Mouse (Mus musculus) kidney, adult 9 months (tissue): ENCODE data around the gene Arpp21.
"Not testable (repeated sequence)": the region's sequence is repeated elsewhere in the genome, so short reads cannot be mapped to it uniquely, and the experiment has no call there.

Experiments
- DNase-seq: peaks from one replicate; pipeline ENCODE4 v3.0.0; 2022

The Arpp21 gene

DNA sequence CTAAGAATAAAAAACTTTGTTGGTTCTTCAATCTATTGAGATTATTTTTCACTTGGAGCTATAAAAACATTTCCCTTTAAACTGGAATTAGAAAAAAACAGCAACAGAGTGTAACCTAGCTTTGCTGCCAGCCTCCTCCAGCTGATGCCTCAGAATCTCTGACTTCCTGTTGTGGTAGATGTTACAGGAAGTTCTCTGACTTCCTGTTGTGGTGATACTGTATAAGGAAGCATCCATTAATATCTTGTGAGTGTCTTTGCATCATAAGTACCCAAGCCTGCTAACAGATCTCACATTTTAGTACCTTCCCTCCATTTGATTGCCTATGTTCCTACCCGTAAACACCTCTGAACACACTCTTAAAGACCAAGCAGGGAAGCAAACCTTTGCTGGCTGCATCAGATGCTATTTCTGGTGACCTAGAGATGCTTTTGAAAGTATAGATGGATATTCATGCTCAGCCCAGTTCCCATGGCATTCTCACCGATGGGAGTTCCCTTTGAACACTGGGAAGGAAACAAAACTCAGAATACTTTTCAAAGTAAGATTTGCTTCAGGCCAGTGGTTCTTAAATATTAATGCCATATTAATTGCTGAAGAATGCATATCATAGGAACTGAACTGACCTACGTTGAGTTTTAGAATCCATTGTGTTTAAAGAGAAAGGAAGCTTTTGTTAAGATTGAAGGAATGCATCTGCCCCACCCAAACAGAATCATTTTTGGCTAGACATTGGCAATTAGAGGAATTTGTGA, 134.7 kb downstream of the Arpp21 start:
- no peak for DNase-seq

DNA sequence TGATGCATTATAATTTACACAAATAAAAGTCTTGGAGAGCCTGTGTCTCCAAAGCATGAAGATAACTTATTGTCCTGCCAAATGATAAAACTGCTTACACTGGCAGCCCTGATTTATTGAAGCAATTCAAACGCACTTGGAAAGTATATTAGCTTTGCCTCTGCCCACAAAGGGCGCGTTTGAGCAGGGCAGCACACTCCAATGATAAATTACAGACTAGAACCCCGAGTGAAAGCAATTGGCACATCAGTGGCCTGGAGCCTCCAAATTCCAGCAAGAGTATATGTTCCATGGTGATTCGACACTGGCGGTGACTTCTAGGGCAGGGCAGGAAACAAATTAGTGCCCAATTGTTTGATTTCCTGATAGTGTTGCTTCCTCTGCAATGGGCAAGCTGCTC, 137.5 kb downstream of the Arpp21 start:
- DNase-seq, result no peak

- DNase-seq, result no peak
Observed at GRCm38 (mm10) chr9:112095708-112096107, 140.0 kb downstream of the Arpp21 start.

DNA sequence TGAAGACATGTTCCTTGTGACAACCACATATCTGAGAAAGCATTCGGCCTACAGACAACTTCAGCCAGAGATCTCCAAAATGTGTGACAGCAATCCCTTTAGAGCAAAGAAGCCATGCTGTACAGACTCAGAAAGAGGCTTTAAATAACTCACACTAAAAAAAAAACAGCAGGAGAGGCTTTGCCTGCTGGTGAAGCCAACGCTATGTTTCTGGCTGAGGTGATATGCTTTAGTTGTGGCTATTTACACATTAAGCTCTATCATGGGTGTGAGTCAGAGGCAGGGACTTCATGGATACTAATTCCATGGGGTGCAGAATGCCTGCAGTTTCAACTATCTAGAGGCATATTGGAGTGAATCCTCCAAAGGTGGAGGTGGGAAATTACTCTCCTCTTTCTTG, 140.5 kb downstream of the Arpp21 start:
- DNase-seq, result no peak

DNA sequence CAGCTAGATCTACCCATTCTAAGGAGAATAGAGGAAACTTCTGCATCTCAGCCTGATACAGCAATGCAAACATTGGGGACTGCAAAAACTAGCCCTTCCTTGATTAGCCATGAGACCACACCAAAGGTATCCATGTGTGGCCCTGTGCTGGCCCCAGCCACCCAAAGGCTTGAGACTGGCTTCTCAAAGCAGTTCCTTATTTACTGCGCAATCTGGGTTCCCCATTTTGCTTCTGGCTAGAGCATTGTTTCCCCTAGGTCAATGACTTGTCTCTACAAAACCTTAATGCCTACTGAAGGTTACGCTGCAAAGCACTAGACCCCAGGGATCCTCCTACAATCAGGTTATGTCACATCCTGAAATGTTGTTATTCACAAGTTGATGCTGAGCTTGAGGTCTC, 156.8 kb downstream of the Arpp21 start:
- no peak for DNase-seq

DNA sequence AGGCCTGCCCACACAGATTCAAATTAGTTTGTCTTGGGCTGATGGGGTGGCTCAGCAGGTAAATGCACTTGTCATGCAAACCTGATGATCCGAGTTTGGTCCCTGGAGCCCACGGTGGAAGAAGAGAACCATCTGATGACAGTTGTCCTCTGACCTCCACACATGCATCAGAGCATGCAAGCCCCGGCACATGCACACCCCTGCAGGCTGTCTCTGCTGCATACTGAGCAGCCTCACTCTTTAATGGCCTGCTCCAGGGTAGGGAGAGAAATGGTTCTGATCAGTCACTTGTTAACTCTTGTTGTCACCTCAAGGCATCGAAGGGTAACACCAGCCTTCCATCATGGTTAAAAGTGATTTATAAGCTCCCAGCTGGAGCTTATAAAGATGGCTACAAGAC, 157.3 kb downstream of the Arpp21 start:
- DNase-seq, result no peak

DNA sequence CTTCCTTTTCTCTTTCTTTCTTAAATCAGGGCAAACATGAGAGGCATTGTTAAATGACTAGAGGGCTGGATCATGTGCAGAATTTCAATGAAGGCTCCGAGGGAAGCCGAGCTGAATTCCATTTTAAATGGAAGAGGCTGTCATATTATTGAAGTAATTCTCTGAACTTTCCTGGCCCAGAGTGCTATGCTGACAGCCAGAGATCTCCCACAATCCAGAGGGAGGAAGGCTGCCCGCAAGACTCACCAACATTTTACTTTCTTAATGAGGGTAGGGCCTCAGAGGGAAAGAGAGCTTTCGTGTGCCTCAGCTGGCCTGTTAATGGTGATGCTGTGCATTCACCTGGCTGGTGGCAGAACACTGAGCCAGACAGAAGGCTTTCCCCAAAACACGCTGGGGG, 160.5 kb downstream of the Arpp21 start:
- DNase-seq, result no peak

GRCm38 (mm10) chr9:112074872-112075271, 160.9 kb downstream of the Arpp21 start:
- no peak for DNase-seq

GRCm38 (mm10) chr9:112071368-112071767, 164.4 kb downstream of the Arpp21 start:
- no peak for DNase-seq

DNA sequence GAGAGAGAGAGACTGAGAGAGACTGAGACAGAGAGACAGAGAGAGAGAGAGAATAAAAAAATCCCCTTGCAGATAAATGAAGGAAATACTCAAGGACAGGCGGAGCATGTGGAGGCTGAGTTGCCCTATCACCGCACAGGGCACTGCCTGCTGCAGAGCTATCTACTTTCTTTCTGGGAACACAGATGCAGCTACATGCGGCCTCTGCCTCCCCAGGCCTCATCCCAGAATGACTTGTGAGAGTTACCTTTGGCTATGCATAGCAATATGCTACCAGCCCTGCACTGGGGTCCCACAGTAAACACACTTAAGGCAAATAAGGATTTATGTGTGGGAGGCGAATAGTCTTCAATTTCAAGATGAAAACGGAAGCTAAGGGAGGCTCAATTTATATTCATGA, 164.8 kb downstream of the Arpp21 start:
- DNase-seq, result no peak

GRCm38 (mm10) chr9:112068250-112068649, 167.5 kb downstream of the Arpp21 start:
- DNase-seq, result no peak

GRCm38 (mm10) chr9:112060696-112061425, 174.9 kb downstream of the Arpp21 start:
- no peak for DNase-seq

DNA sequence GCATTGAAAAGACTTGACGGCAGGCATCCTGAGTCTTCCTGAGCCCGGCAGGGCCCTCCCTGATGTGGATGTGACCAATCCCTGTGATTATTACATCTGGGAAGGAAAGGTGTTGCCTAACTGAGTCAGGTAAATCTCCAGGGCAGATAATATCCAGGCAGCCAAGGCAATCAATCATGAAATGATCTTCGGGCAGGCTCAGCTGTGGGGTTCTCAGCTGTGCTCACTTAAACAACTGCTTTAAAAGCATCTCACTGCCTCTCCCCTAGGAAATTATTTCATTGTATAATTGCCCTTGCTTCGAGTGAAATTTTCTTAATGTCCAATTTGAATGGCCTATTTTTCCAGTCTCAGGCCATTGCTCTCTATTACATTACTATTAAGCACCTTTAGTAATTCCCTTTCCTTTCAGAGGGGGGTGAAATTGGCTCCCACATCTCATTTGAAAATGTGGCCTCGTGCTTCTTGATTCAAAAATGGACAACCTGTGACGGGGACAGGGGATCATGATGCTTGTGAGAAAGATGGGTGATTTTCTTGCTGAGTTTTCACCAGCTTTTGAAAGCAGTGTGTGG, 180.8 kb downstream of the Arpp21 start:
- DNase-seq, result no peak

- no peak for DNase-seq
Observed at GRCm38 (mm10) chr9:112047903-112048467, 187.8 kb downstream of the Arpp21 start.

GRCm38 (mm10) chr9:112040566-112040965, 195.2 kb downstream of the Arpp21 start:
- DNase-seq, result no peak

GRCm38 (mm10) chr9:112037732-112038131, 198.0 kb downstream of the Arpp21 start:
- no peak for DNase-seq

DNA sequence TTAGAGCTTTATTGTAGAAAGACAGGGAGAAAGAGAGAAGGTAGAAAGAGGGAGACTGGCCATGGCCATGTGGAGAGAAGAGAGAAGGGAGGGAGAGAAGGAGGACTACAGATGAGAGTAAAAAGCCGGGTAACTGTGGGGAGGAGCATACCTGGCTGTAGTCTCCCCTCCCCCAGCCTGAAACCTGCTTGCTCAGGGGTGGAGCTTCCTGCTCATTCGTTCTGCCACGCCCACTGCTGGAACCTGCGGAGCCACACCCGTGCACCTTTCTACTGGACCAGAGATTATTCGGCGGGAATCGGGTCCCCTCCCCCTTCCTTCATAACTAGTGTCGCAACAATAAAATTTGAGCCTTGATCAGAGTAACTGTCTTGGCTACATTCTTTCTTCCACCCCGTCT, 201.9 kb downstream of the Arpp21 start:
- not testable (repeated sequence) for DNase-seq

DNA sequence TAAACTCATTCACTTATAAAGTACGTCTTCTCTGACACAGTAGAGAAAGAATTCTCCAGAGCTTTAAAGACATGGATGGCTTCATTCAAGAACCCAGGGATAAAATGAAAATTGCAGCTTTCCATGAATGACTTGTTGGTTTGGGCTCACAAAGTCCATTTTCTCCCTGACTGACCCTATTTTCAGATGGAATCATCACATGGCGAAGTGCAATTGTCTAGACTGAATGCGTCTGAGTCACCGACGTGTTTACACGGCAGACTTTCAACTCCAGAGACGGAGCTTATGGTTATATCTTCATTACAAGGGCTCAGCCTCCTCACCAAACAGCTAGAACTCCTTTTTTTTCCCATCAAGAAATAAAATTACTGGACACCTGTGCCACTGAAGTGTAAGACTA, 203.6 kb downstream of the Arpp21 start:
- DNase-seq, result no peak

DNA sequence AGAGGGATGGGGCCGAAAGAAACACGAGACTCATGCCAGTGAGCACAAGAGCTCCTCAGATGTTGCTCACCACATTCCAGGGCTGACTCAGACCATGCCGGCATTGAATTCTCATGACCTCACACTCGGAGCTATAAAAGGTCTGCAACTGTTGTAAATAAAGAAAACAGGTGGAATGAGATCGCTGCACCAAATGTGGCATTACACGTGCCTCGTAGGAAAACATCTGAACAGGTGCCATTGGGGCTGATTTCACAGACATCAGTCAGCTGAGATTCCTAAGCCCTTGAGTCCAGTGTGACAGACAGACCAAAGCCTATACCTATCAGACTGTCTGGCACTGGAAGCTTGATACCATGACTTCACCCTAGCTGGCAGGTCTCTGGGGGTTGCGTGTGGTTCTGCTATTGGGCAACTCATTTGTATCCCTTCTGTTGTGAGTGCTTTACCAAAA, 212.1 kb downstream of the Arpp21 start:
- DNase-seq, result no peak

DNA sequence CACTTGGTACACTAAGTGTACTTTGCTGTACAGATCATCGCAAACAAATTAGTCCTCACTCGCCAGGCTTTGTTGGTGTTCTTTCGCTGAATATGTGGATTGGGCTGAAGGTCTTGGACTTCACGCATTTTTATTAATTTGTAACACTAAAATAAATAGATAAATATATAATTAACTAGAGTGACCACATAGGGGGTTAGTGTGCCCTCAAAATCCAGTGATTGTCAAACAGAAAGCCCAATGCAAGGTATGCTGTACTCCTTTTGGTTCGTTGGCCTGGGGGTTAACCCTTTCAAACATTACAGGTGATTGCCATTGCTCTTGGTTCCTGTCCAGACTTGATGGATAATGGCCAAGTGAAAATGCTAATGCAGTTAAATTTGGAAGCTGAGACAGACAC, 212.6 kb downstream of the Arpp21 start:
- no peak for DNase-seq
